Mouse (Mus musculus) megakaryocyte, adult 5-6 weeks (primary cell): ENCODE data around the gene 1700088E04Rik. TPM values are rescaled to one million over a fixed set of nuclear protein-coding genes. Genes with fewer than 3 reads are reported as not detected.

Experiments used
- ATAC-seq: 2 replicates; pipeline ENCODE4 v1.8.0; 2016; ENCODE audit warnings: mild to moderate bottlenecking, inconsistent platforms; ENCODE audit not compliant: poor library complexity, severe bottlenecking
- total RNA-seq, 2 experiments: library from RNA; stranded (forward) in 1 of 2; stranded (reverse) in 1 of 2; fragments of 153-499, 151-499 nt in 1 of 2; fragments of 221-1000, 200-1000 nt in 1 of 2; gene quantifications; 2 replicates each; pipeline versions ENCODE4 v1.2.3 to v1.2.4; 2015 to 2017

The 1700088E04Rik gene
- total RNA-seq (2015) (not detected in 2 replicates), total RNA-seq (2017) (not detected in 2 replicates)

DNA sequence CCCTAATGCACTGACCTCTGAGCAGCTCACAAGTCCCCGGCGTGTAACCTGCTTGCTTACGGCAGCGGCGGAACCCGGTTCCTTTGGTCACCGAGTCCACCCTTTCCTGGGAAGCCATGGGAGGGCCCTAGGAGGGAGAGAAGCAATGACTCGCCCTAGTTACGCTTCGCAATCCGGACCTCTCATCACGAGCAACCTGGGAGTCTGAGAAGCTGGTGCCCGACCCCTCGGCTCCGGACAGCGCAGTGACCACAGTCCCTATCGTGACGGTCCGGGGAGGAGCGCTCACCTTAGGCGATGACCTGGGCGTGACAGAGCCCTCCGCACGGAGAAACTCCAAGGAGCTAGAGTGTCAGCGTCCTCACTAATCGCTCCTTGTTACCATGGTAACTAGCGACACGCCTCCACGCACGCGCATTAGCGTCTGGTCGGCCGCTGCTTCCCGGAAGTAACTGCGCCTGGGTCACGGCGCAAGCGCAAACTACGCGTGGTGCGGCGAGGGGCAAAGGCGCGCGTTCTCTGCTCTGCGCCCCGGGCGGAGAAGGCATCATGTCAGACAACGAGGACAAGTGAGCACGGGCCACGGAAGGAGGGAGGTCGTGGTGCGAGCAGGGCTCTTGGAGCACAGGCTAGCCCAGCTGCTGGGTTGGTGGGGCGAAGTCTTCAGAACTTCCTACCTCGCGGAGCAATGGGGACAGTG, at the start of gene 1700088E04Rik, which contains the start of gene Polr2f:
TSS of gene 1700088E04Rik (minus strand) at position 388 of the 700 bp plus-strand sequence.
TSS of gene Polr2f (plus strand) at position 144 of the 700 bp plus-strand sequence.
- peak; percentile 98 for ATAC-seq

DNA sequence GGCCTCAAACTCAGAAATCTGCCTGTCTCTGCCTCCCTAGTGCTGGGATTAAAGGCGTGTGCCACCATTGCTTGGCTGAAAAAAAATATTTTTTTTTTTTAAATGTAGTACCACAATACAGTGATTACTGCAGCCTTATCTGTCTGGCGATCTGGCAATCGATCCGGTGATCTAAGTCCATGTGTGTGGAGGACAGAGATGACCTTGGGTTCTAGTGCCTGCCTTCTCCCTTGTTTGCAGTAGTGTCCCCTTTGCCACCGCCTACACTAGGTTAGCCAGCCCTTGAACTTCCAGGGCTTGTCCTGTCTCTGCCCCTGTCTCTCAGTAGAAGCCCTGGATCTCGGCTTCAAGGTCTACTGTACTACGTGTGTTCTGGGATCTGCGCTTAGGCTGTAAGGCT, 46.8 kb upstream of the 1700088E04Rik start:
- no peak for ATAC-seq

DNA sequence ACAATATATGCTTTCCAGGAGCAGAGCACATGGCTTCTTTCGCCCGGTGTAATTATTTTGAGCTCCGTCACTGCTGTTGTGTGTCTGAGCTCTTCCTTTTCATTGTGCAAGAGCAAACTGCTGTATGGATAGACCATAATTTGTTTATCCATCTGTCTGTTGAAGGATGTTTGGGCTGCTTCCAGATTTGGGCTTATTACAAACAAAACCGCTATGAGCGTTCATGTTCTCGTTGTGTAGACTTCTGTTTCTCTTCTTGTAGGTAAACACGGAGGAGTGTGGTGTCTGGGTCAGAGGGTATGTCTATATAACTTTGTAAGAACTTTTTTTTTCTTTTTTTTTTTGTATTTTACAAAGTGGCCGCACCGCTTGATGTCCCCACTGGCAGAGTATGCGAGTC, 44.2 kb upstream of the 1700088E04Rik start:
- no peak for ATAC-seq

DNA sequence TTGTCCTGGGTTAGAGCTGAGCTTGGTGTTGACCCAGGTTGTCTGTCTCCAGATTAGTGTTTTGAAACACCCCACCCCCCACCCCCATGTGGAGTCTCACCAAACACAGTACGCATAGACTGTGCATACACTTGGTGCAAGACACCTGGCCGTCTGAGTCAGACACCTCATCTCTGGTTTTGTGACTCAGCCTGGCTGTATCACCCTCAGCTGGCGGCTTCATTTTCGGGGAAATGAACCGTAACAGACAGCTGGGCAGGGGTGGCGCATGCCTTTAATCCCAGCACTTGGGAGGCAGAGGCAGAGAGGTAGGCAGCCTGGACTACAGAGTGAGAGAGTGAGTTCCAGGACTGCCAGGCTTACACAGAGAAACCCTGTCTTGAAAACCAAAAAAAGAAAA, 35.9 kb upstream of the 1700088E04Rik start:
- ATAC-seq: no peak

DNA sequence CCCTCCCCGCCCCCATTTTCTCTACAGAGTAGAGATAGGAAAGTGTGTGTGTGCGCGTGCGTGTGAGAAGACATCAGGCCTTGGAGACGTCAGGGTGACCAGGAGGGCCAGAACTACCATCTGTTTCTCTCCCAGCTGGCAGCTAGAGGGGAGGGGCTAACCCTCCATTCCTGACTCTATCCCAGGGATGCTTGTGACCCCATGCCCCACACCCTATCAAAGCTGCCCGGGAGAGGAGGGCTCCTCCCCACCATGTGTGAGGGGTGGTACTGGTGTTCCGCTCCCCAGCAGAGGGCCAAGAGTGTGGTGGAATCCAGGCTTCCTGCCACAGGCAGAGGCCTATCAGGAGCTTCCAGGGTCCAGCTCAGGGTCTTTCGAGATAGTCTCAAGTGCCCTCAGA, 25.7 kb upstream of the 1700088E04Rik start:
- ATAC-seq: no peak

DNA sequence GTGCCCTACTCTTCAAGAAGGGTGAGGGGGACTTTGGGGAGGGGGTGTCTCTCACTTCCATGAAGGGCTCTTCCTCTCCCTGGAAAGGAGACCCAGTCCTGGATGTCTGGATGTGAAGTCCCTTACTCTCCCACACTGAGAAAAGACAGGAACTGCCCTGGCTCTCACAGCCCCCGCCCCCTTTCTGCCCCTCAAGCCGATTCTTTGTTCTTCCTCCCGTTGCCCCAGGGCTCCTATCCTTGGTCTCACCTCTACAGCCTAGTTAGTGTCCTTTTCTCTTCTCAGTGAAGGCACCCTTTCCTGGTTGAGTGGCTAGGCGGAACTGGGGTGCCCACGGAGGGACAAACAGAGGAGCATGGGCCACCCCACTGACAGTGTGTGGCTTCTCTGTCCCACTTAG, 24.1 kb upstream of the 1700088E04Rik start, which contains the start of gene Sox10:
TSS of gene Sox10 (minus strand) at position 101 of the 400 bp plus-strand sequence.
- ATAC-seq: no peak

DNA sequence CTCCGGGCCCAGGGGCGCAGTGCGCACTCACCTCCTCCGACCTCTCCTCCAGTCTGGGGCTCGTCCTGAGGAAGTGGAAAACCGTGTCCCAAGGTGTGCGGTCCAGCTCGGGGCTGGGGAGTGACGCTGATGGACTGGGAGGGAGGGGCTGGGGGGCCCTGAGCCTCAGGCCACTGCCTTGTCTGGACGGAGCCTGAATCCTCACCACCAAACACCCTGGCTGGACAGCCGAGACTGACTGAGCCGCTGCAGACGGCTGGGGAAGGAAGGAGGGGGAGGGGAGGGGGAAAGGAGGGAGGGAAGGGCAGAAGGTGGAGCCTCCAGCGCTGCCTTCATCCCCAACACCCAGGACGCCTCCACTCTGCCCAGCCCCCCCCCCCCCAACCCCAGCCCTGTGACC, 23.2 kb upstream of the 1700088E04Rik start:
- ATAC-seq: no peak

DNA sequence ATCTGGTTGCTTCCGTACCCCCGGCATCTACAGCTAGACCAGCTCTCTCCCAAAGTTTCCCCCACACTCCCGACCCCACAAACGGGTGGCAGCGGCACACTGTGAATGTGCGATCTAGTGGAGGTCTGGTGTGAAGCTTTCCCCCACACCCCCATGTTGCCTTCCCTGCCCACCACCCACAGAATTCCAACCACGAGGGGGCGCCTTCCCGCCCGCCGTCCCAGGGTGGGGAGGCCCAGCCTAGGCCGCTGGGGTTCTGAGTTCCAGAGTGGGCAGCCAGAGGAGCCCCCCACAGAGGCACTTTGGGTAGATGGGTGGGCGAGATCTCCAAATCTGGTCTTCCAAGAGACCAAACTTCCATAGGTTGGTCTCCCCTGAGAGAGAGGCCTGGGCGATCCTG, 21.8 kb upstream of the 1700088E04Rik start:
- no peak for ATAC-seq

DNA sequence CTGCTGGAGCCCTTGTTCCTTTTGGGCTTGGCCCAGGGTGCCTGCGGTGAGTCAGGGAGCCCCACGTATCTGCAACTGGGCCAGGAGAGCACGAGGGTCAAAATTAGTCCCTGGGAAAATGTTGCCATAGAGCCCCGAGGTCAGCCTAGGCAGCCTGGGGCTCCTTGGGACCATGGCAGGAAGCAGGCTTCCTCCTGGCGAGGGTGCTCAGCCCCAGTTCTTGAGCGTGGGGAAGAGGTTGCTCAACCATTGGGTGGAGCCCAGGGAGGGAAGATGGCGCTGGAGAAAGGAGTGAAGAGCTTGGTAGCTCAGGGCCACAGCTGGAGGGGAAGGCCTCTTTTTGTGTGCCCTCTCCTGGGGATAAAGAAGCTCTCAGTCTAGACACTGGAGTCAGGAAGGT, 21.2 kb upstream of the 1700088E04Rik start:
- ATAC-seq: 0 out of 2 replicates have a peak, but pooled peaks have one; percentile 38

DNA sequence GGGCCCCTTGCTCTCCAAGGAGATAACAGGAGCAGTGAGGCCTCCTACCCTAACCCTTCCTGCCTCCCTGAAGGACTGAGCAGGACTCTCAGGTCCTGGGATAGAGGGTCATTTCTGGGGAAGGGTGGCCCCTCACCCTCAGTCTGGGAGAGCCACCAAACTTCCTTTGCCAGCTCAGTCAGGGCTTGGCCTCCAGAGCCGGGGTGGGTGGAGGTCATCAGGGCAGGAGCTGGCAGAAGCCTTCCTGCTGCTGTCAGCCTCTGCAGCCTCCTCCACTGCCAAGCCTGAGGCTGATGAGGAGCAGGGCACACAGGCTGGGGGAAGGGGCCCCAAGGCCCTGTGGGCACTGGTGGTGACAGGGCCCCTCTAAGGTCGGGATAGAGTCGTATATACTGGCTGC, 14.5 kb upstream of the 1700088E04Rik start:
- ATAC-seq: no peak

DNA sequence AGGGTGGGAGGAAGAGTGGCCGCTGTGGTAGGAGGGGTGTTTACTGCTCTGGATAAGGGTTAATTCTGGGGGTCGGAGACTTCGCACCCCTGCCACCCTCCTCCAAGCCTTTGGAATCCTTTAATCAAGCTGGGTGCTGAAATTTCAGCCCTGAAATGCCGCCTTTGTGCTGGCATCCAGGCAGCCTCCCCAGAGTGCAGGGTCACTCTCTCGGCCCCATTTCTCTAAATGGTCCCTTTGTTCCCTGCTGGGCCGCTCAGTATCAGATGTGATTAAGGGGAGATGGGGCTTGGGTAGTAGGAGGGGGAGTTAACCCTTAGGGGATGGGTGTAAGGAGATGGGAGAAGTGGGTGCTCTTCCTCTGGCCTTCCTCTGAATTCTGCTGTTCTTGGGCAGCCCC, 11.7 kb upstream of the 1700088E04Rik start:
- ATAC-seq: no peak

DNA sequence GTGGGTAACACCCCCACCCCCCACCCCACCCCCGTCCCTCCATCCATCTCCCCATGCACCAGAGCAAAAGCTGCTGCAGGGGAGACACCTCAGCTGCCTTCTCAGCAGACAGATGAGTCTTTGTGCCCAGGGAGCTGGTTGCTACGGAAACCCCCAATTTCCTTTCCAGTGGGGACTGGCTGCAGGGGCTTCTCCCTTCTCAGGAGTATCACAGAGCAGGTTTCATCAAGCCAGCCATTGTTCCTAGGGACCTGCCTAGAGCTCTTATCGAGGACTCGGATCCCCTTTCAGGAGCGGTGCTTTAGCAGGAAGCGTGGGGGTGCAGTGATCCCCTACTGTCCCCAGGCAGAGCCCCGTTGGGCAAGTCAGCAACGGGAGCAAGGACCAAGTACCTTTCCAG, 10.8 kb upstream of the 1700088E04Rik start:
- no peak for ATAC-seq

DNA sequence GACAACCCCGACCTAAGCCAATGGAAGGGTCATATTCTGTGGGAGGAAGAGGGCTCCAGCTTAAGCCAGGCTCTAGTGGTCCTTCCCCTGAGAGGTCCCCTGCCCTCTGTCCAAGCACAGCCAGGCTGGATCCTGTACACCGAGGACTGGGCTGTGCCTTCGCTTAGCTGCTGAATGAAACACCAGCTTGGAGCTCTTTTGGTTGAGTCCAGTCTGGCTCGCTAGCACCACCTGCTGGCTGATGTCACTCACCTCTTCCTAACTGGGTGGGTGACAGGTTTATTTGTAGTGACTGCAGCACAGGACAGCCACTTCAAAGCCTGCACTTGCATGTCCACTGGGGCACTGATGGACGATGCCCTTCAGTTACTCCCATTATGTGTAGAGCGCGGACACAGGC, 7.5 kb upstream of the 1700088E04Rik start:
- peak; percentile 81 for ATAC-seq

DNA sequence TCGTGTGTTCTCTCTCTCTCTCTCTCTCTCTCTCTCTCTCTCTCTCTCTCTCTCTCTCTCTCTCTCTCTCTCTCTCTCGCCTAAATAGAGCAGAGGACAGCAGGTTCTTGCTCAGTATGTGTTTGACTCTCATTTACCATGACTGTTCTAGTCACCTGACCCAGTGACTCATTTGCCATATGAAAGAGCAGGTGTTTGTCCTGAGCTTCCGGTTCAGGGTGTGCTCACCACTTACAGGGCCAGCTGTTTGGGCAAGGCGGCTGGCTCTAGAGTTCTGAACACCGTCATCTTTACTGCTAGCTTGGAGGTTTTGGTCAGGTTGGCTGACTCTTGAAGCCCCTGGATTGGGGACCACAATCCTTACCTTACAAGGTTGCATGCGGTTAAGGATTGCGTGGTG, 4.5 kb upstream of the 1700088E04Rik start:
- no peak for ATAC-seq

DNA sequence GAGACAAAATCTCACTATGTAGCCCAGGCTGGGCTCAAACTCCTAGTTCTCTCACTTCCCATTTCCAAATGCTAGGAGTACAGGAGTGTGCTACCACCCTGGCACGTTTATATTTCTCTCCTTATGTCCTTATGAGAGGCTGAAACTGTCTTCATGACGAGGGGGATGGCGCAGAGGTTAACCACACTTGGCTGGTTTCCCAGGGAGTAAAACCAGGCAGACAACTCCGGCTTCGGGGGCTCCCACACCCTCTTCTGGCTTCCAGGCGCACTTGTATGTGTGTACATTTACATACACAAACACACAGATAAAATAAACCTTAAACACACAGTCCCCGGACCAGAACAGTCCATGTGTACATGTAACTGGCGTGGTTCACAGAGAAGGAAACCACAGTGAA, 3.0 kb upstream of the 1700088E04Rik start:
- no peak for ATAC-seq

DNA sequence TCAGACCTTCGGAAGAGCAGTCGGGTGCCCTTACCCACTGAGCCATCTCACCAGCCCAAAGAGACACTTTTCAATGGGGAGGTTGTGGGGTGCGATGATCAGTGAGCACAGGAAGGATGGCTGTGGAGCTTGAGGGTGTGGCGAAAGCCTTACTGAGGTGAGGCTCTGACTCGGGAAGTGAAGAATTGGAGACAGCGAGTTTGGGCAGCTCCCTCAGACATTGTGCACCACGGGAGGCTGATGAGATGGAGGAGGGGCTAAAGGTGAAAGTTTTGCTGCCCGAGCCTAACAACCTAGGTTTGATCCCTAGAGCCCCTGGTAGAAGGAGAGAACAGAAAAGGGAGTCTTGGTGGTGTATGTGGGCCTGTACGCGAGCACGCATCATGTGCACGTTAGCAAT, 2.3 kb upstream of the 1700088E04Rik start:
- ATAC-seq: no peak

DNA sequence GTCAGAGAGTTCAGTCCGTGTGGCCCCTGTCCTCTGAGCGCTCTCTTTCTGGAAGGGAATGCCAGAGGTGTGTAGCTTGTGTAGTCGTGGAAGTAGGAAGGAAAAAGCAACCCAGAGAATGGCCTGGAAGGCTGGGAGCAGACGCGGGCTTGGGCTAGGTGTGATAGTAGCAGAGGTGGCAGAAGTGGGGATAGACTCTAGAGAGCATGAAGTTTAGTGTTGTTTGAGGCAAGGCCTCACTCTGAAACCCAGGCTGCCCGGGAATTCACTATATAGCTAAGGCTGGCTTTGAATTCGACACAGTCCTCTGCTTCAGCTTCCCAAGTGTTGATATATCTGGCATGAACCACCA, 489 bp upstream of the 1700088E04Rik start:
- peak; percentile 20; the same call in 1 of the 2 replicates for ATAC-seq

DNA sequence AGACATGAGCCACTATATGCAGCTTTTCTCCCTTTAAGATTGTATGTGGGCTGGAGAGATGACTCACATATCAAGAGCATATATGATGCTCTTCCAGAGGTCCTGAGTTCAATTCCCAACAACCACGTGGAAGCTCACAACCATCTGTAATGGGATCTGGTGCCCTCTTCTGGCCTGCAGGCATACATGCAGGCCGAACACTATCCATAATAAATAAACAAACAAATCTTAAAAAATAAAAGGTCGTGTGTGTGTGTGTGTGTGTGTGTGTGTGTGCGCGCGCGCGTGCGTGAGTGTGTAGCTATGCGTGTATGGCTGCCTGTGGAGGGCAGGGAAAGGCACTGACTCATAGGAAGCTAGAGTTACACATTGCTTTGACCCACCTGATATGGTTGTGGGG, 1.4 kb downstream of the 1700088E04Rik start:
- no peak for ATAC-seq

DNA sequence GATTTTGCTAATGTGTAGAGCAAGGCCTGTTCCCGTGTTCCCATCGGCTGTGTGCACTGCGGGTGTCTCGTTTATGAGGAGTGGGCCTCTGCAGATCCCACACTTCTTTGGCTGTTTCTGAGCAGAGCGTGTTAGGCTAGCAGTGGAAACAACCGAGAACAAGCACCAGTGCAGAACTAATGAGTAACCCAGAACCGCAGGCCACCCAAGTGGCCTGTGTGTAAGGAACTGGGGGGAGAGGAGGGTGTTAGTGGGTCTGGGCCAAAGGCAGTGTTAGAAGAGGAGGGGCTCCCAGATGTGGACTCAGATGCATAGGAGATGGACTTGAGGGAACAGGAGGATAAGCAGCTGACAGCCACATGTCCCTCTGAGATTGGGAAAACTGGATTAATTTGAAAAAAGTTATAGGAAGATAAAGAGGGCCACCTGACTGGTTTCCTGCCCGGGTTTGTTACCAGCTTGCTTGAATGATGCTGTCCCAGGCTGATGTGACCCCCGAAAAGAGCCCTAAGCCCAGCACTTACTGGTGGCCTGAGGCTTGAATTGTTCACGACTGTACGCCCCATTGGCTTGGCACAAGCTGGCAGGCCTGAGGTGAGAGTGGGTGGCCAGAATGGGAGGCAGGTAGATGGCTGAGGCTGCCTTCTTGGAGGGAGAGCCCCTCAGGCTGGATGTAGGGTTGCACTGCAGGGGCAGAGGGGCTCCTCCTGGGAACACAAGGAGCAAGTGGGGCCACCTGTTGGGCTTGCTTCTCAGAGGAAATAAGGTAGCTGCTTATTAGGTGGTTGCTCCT, 5.1 kb downstream of the 1700088E04Rik start:
- ATAC-seq: no peak

DNA sequence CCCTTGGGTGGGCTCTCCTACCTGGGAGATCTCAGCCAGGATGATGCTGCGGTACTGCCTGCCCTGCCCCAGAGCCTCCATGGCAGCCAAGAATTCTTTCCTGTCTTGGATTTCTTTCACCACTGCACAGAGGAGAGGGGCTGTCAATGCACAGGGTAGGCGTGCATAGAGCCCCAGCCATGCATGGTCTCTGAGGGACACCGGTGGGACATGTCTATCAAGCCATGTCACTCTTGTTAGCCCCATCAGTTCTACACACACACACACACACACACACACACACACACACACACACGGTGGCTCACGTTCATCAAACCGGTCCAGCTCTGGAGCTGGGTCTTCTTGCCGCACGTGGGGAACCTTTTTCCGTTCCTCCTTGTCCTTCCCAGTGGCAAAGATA, 5.7 kb downstream of the 1700088E04Rik start:
- ATAC-seq: no peak

DNA sequence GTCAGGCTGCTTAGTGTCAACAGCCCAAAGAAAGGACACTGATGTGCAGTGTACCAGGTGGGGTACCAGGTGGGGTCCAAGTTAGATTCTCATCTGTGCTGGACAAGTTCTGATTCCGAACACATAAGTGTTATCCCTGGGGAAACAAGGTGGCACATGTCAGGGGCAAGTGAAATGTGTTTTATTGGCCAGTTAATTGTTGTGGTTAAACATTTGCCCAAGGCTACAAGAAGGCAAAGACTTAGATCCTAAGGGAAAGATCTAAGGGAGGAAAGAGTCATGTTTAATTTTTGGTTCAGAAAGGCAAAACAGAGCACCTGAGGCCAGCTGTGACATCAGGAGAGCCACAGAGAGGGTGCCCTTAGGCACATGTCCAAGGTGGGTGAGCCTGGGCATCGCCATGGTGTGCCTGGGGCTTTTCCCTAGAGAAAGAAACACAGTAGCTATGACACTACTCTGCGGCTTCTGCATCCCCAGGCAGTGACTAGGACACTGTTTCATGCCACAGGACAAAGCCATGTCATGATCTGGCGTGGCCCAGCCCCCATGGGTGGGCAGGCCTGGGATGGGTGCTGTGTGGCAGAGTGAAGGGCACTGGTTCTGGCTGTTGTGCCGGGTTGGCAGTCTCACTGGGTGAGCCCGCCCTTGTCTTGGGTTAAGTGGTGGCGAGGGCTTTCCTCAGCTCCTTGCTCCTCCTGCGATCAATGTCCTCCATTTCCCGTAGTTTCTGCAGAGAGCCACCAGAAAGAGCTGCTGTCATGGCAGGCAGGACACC, 6.4 kb downstream of the 1700088E04Rik start:
- no peak for ATAC-seq
